Mouse (Mus musculus): ENCODE data around the gene Cmc4.
A peak's percentile ranks its signal among the peaks of the same experiment; 100 is the strongest.

DNA sequence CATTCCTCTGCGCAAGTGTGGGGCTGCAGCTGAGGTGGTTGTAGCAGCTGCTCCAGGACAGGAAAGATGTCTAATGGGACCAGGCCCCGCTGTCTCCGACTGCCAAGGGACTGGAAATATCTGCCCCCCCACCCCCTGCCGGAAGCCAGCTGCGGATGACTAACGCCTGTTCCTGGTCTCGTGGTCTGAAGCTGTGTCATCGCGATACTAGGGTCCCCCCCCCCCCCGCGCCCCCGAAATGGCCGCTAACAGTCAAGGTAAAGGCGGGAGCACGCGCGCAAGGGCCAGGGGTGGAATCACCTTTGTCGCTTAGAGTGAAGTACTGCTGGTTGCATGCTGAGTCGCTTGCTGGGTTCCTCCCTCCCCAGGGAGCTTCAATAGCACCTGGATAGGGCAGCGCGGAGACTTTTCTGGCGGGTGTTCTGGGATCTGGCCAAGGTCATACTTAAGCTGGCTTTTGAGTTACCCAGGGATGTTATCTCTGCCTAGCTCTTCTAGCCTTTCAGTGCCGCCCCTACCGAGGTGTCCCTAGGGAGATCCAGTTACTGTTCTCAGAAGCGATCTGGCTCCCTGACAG is 34.1 kb downstream of the Cmc4 start, which contains the start of the genes Fundc2 and F8:
- TF ChIP-seq CTCF (IDR thresholded peaks at IDR 0.05; ENCODE audit: borderline replicate concordance, control insufficient read depth, extremely low read depth, insufficient read depth, low read length, poor library complexity) (no peak), POLR2A (IDR thresholded peaks at IDR 0.05; ENCODE audit: control insufficient read depth, extremely low read depth, insufficient read depth, low read length, poor library complexity) (peak; percentile 49; the same call in 1 of the 2 replicates)

Data from thymus, adult 2 months (tissue).